Mouse (Mus musculus) G1E (cell line): ENCODE measurements around the gene Atf6b.

Experiments
- CTCF ChIP-seq: IDR thresholded peaks from 2 replicates; pipeline ENCODE4 v1.5.1; 2012; ENCODE audit warnings: low read depth, low read length, inconsistent platforms, mixed read lengths
- GATA2 ChIP-seq: IDR thresholded peaks from 2 replicates; pipeline ENCODE4 v1.6.1; 2012; ENCODE audit warnings: low read depth, low read length, inconsistent platforms, borderline replicate concordance
- POLR2AphosphoS5 ChIP-seq: IDR thresholded peaks from 2 replicates; pipeline ENCODE4 v1.6.1; 2012; ENCODE audit warnings: low read depth, low read length, inconsistent platforms; ENCODE audit not compliant: insufficient replicate concordance
- TAL1 ChIP-seq: conservative IDR thresholded peaks from 2 replicates; pipeline ENCODE4 v1.6.1; 2012; ENCODE audit warnings: low read depth, low read length, inconsistent platforms, mixed read lengths

- TF ChIP-seq CTCF (no peak), GATA2 (no peak), TAL1 (no peak), POLR2AphosphoS5 (no peak)
Measured at GRCm38 (mm10) chr17:34629221-34629751, 17.7 kb upstream of the Atf6b start, which contains the start of gene Prrt1.
